Mouse (Mus musculus) forebrain, embryonic 16.5 days (tissue): ENCODE measurements at regions not wholly inside any gene's neighbourhood (a gene's known extent, or its start where the extent isn't known, plus 50 kb on each side); places are given as distances from the start of the nearest gene placed in this dataset.

Experiments used
- ATAC-seq: fragments of 200-750 bp; cut with Nextera tagmentation; 2 replicates; pipeline ENCODE4 v1.8.0; 2017; ENCODE audit warnings: mild to moderate bottlenecking, moderate library complexity
- H3K27ac ChIP-seq: fragments of 300-500 bp; sonication (generic); 2 replicates; pipeline ENCODE4 v1.5.1; 2014; ENCODE audit warnings: low read length, control low read depth
- H3K27me3 ChIP-seq: fragments of 300-500 bp; sonication (generic); replicated peaks from 2 replicates; pipeline ENCODE4 v1.6.1; 2014; ENCODE audit warnings: low read length; ENCODE audit not compliant: control insufficient read depth, insufficient read depth
- H3K36me3 ChIP-seq: fragments of 300-500 bp; sonication (generic); 2 replicates; pipeline ENCODE4 v1.6.1; 2014; ENCODE audit not compliant: control insufficient read depth, insufficient read depth
- H3K4me1 ChIP-seq: fragments of 300-500 bp; sonication (generic); replicated peaks from 2 replicates; pipeline ENCODE4 v1.6.1; 2014; ENCODE audit warnings: low read length; ENCODE audit not compliant: control insufficient read depth, insufficient read depth
- H3K4me2 ChIP-seq: fragments of 300-500 bp; sonication (generic); 2 replicates; pipeline ENCODE4 v1.6.1; 2014; ENCODE audit warnings: mild to moderate bottlenecking, low read length, control low read depth
- H3K4me3 ChIP-seq: fragments of 300-500 bp; sonication (generic); replicated peaks from 2 replicates; pipeline ENCODE4 v1.5.1; 2014; ENCODE audit warnings: mild to moderate bottlenecking, low read length, control low read depth
- H3K9ac ChIP-seq: fragments of 300-500 bp; sonication (generic); replicated peaks from 2 replicates; pipeline ENCODE4 v1.6.1; 2014; ENCODE audit warnings: low read depth, low read length, control low read depth
- H3K9me3 ChIP-seq: fragments of 300-500 bp; sonication (generic); 2 replicates; pipeline ENCODE4 v1.6.1; 2016; ENCODE audit warnings: low read length; ENCODE audit not compliant: control insufficient read depth
- WGBS: fragments of 180-500 bp; shearing (Covaris S2); extraction: QIAGEN DNeasy Blood & Tissue Kit; methylation state at CpG from one replicate; pipeline ENCODE4 v1.1.7; 2014; 5-methylcytosine and 5-hydroxymethylcytosine counted together

DNA sequence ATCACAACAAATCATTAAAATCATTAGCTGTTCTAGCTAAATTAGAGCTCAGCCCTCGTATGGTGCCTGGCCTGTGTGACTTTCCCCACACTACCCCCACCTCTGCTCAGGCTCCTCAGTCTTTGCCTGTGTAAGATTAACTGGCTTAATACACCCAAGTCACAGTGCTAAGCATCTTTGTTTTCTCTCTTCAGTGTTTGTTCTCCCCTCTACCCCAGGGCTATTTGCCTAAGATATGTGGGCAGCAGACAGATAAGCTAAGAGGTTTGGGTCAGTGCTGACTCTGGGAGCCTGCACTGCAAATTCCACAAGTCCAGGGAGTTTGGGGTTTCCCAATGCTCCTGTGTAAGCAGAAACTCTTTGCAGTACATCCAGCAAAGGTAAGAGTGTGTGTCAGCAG, 564.2 kb upstream of the Camk1g start:
- H3K4me2 ChIP-seq: no peak overlapping the region
- WGBS: 13% methylated on average over 1 of the region's 1 CpGs
- no peak overlapping the region for H3K4me3 ChIP-seq
- no peaks in the 10 kb centered on the region for H3K9me3 ChIP-seq
- no peaks in the 10 kb centered on the region for H3K36me3 ChIP-seq
- H3K27me3 ChIP-seq: no peaks in the 10 kb centered on the region
- no peak overlapping the region for H3K27ac ChIP-seq
- peaks cover 2% of the 10 kb centered on the region; the same call in 1 of the 2 replicates for H3K4me1 ChIP-seq
- H3K9ac ChIP-seq: no peak overlapping the region
- ATAC-seq: no peak

DNA sequence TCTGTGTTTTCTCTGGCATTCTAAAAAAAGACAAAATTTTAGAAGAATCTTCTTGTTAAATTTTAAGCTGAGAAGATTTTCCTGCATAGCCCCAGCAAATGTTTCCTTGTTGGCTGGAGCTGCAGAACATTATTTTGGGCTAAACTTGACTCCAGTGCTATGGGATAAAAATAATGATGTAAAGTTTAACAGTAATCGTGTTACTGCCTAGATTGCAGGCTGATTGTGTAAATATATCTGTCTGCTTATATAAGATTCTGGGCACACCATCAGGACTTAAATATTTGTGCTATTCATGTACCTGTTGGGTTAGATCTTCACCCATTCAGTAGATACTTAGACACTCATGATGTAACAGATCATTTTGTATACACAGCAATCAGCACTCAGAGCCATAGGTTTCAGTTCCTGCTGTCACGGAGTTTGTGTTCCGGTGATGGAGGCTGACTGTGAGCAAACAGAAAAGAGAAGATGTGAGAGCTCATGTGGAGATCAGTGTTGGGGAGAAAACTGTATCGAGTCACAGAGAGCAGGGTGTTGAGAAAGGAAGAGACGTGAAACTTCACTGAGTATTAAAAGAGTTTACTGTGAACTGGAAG, 561.1 kb upstream of the Camk1g start:
- Histone ChIP-seq H3K27me3 (no peaks in the 10 kb centered on the region), H3K36me3 (no peaks in the 10 kb centered on the region), H3K4me1 (peaks cover 2% of the 10 kb centered on the region; the same call in 1 of the 2 replicates), H3K4me3 (no peak overlapping the region), H3K9me3 (no peaks in the 10 kb centered on the region), H3K9ac (no peak overlapping the region), H3K27ac (no peak overlapping the region), H3K4me2 (no peak overlapping the region)
- 88% methylated on average over 5 of the region's 5 CpGs for WGBS
- no peak for ATAC-seq

DNA sequence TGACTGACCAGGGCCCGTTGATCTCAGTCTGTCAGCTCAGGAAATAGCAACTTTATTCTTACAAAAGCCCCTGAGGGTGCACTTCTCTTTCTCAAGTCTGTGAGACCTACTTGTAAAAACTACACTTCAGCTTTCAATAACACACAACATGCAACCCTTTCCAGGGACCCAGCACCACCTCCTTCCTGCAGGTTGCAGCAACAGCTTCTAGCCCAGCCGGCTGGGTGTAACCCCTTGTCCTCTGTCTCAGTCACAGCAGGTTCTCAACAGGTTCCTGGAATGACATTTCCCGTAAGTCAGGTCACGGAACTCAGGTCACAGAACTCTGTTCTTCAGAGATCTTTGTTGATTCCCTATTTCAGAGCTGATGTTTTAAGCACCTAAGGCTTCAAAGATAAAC, 558.5 kb upstream of the Camk1g start:
- Histone ChIP-seq H3K27ac (no peak overlapping the region), H3K36me3 (no peaks in the 10 kb centered on the region), H3K9ac (no peak overlapping the region), H3K4me1 (no peaks in the 10 kb centered on the region), H3K27me3 (no peaks in the 10 kb centered on the region), H3K4me3 (no peak overlapping the region), H3K9me3 (no peaks in the 10 kb centered on the region), H3K4me2 (no peak overlapping the region)
- no peak for ATAC-seq
- 77% methylated on average over 4 of the region's 4 CpGs for WGBS

DNA sequence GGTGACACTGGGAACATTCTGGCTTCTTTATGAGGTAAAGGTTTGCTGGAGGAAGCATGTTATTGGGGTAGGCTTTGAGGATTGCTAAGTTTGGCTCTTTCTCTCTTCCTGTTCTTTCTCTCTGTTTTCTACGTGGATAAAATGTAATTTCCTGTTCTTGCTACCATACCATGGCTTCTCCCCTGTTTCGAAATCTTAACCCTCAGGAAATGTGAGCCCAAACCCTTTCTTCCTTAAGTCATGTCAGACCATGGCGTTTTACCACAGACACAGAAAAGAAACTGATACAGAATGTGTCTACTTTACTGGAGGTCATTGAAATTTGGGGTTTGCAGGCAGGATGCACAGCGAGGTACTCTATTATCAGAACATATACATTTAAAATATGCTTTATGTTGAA, 552.7 kb upstream of the Camk1g start:
- Histone ChIP-seq H3K27me3 (no peaks in the 10 kb centered on the region), H3K4me2 (no peak overlapping the region), H3K36me3 (no peaks in the 10 kb centered on the region), H3K9me3 (no peaks in the 10 kb centered on the region), H3K4me1 (no peaks in the 10 kb centered on the region), H3K4me3 (no peak overlapping the region), H3K27ac (no peak overlapping the region), H3K9ac (no peak overlapping the region)
- 83% methylated on average over 4 of the region's 4 CpGs for WGBS
- no peak for ATAC-seq

DNA sequence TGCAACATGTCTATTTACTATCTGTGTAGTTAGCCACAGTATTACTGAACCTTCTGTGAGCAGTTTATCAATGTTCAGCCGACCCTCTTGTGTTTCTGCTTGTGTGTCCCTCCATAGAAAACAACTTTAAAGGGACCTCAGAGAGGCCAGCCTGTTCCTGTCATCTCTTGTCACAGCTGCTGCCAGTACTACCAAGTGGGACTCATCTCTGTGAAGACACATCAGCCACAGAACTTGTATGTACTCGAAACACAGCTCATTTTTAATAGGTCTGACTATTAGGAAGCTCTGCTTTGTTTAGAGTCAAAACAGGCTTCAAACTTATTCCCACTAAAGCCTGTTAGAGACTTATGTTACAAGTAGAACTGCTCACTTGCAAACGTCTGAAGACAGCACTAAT, 549.1 kb upstream of the Camk1g start:
- H3K4me1 ChIP-seq: no peaks in the 10 kb centered on the region
- H3K4me2 ChIP-seq: no peak overlapping the region
- ATAC-seq: no peak
- H3K27ac ChIP-seq: no peak overlapping the region
- no peaks in the 10 kb centered on the region for H3K27me3 ChIP-seq
- no peaks in the 10 kb centered on the region for H3K36me3 ChIP-seq
- WGBS: 58% methylated on average over 3 of the region's 3 CpGs
- no peak overlapping the region for H3K9ac ChIP-seq
- no peaks in the 10 kb centered on the region for H3K9me3 ChIP-seq
- no peak overlapping the region for H3K4me3 ChIP-seq

DNA sequence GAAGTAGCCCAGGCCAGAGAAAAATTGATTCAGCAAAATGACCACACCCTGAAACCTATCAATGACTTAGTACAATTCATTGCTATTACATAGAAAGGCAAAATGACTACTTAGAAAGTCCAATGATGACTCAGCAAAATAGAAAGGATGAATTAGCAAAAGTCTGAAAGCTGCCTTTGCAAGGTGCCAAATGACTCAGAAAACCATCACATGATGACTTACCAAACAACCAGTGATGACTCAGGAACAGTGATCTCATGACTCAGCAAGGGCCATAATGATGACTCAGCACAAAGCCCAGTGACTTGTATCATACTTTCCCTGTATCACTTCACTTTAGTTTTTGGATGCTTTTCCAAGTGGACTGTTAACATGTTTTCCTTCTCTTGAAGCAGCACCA, 535.6 kb upstream of the Camk1g start:
- ATAC-seq: no peak
- Histone ChIP-seq H3K27me3 (no peaks in the 10 kb centered on the region), H3K27ac (no peak overlapping the region), H3K9me3 (no peaks in the 10 kb centered on the region), H3K4me3 (no peak overlapping the region), H3K9ac (no peak overlapping the region), H3K4me2 (no peak overlapping the region), H3K4me1 (no peaks in the 10 kb centered on the region), H3K36me3 (no peaks in the 10 kb centered on the region)

DNA sequence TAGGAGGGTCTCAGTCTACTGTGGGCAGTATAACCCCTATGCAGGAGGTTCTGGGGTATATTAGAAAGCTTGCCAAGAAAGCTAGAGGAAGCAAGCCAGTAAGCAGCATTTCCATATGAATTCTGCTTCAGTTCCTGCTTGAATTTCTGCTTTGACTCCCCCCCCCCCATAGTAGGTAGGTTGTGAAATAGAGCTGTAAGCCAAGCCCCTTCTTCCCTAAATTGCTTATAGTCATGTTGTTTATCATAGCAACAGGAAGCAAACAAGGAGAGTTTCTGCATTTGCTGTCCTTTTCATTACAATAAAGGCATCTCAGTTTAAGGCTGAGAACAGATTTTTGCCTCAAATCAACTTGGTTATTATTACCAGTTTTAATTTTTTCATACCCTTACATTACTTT, 524.0 kb upstream of the Camk1g start:
- Histone ChIP-seq H3K4me1 (no peaks in the 10 kb centered on the region; the same call in 1 of the 2 replicates), H3K36me3 (no peaks in the 10 kb centered on the region), H3K9me3 (no peaks in the 10 kb centered on the region), H3K27ac (no peak overlapping the region), H3K27me3 (no peaks in the 10 kb centered on the region), H3K9ac (no peak overlapping the region), H3K4me3 (no peak overlapping the region), H3K4me2 (no peak overlapping the region)
- no peak for ATAC-seq

DNA sequence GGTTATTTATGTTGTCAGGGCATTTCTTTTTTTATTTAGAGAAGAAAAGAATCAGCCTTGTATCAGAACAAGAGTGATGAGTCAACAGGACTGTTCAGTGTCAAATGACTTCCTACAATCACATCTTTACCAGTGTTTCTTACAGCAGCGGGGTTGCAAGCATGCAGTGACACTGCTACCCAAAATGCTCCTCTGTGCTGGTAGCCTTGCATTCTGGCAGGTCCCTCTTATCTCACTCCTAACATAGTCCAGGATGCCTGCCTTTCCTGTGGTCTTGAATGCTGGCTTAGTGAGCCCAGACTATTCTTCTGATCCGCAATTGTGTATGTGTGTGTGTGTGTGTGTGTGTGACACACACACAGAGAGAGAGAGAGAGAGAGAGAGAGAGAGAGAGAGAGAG, 506.4 kb upstream of the Camk1g start:
- Histone ChIP-seq H3K4me3 (no peak overlapping the region), H3K27ac (no peak overlapping the region), H3K36me3 (no peaks in the 10 kb centered on the region), H3K9me3 (no peaks in the 10 kb centered on the region), H3K27me3 (no peaks in the 10 kb centered on the region), H3K4me2 (no peak overlapping the region), H3K9ac (no peak overlapping the region), H3K4me1 (no peaks in the 10 kb centered on the region)
- 89% methylated on average over 2 of the region's 2 CpGs for WGBS
- no peak for ATAC-seq

DNA sequence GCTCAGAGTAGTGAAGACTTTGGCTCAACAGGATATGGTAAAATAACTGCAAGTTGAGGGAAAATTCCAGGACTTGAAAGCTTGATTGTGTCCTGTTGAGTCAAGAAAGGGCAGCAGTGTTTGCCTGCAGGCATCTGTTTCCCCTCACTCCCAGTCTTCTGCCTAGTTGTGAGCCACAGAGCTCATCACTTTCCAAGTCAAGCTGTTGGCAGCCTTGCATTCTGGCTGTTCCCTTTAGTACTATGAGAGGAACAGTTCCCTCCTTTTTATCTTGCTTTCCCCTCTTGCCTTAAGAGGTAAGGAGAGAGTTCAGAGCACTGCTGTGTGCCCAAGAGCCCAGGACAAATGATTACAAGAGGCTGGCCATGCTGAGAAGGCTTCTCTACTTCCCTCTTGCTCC, 506.0 kb upstream of the Camk1g start:
- no peak overlapping the region for H3K27ac ChIP-seq
- H3K36me3 ChIP-seq: no peaks in the 10 kb centered on the region
- H3K9me3 ChIP-seq: no peaks in the 10 kb centered on the region
- no peak overlapping the region for H3K4me2 ChIP-seq
- H3K4me3 ChIP-seq: no peak overlapping the region
- no peak overlapping the region for H3K9ac ChIP-seq
- ATAC-seq: no peak
- no peaks in the 10 kb centered on the region for H3K4me1 ChIP-seq
- H3K27me3 ChIP-seq: no peaks in the 10 kb centered on the region

DNA sequence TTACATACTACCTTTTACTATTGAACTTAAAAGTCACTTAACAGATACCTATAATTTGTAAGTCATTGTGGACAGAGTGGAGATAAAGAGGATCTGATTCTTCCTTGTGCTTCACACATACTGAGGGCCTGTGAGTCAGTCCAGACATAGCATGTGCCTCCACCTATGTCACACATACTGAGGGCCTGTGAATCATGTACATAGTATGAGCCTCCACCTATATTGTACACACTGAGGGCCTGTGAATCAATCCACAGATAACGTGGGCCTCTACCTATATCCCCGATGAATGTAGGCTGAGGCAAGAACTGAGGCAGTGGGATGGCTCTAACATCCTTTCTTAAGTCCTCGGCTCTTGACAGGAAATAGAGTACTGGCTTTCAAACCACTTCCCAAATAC, 505.2 kb upstream of the Camk1g start:
- H3K27ac ChIP-seq: no peak overlapping the region
- H3K36me3 ChIP-seq: no peaks in the 10 kb centered on the region
- no peaks in the 10 kb centered on the region for H3K9me3 ChIP-seq
- ATAC-seq: no peak
- H3K4me2 ChIP-seq: no peak overlapping the region
- no peaks in the 10 kb centered on the region for H3K27me3 ChIP-seq
- H3K4me3 ChIP-seq: no peak overlapping the region
- H3K9ac ChIP-seq: no peak overlapping the region
- WGBS: 92% methylated on average over 3 of the region's 3 CpGs
- no peaks in the 10 kb centered on the region for H3K4me1 ChIP-seq
